Mouse (Mus musculus): ENCODE results near the gene A730009L09Rik.

DNA sequence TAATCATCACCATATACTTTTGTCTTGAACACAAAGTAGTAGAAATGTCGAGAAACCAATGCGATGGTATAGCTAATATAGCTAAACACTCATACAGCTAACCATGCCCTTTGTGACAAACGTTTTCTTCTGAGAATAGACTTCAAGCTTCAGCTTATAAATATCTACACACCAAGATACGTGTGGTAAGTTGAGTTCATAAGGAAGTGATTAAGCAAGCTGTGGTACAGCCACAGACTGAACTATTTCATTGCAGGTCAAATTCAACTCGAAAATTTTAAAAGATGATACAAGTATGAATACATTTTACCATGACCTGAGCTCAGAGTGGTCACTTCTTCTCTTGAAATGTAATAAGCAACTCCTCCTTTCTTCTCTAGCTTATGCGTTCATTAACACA lies 37.0 kb upstream of the A730009L09Rik start:
- TF ChIP-seq GATA1 (IDR thresholded peaks at IDR 0.05; ENCODE audit: low read length) = no peak
- TF ChIP-seq TAL1 (IDR thresholded peaks at IDR 0.05; ENCODE audit: low read length) = no peak

Measured in erythroblast, embryonic 14.5 days (primary cell).